Mouse (Mus musculus) left cerebral cortex, postnatal 36 days (tissue): ENCODE data around the gene Syt14. TPM values are rescaled to one million over a fixed set of nuclear protein-coding genes. Genes with fewer than 3 reads are reported as not detected.

Experiments used
- total RNA-seq, 2 experiments: library from RNA; stranded (reverse); gene quantifications; 2 replicates each; pipeline ENCODE4 v1.2.3; 2021

Syt14 gene
- total RNA-seq, 2 experiments from 2014 or later, result 20.9 to 28.3 TPM

Other genes with a start within 250 kb of the Syt14 start
- gene Sertad4, start 180.0 kb downstream of the Syt14 start, total RNA-seq, result 10 to 100 TPM; 11.1 to 17.6 TPM
- 10 to 100 TPM; 14.3 to 20.4 TPM for gene Diexf, start 94.5 kb upstream of the Syt14 start, total RNA-seq
- 1 to 10 TPM in 1 of 2 experiments, under 1 TPM in 1; 0.99 to 1.7 TPM for gene Irf6, start 117.3 kb upstream of the Syt14 start, total RNA-seq
- 1 to 10 TPM; 2.6 to 3.2 TPM for gene A130010J15Rik, start 132.3 kb upstream of the Syt14 start, total RNA-seq
- gene Traf3ip3, start 165.9 kb upstream of the Syt14 start, total RNA-seq, result 1 to 10 TPM; 1.6 to 2.0 TPM
- 1 to 10 TPM in 1 of 2 experiments, under 1 TPM in 1; 0.89 to 1.6 TPM for gene Lamb3, start 171.9 kb upstream of the Syt14 start, total RNA-seq
- gene Hsd11b1, start 228.3 kb upstream of the Syt14 start, total RNA-seq, result 10 to 100 TPM; 14.2 to 26.7 TPM
- gene G0s2, start 237.4 kb upstream of the Syt14 start, total RNA-seq, result 1 to 10 TPM; 5.3 to 8.7 TPM